Mouse (Mus musculus): Measurements from ENCODE around the gene Gamt. TPM values are rescaled to one million over a fixed set of nuclear protein-coding genes. Genes with fewer than 3 reads are reported as not detected.
A peak's percentile ranks its signal among the peaks of the same experiment; 100 is the strongest.

Gamt gene
- polyA plus RNA-seq, 2 experiments = 74.1 to 90.8 TPM

- no peak for ATAC-seq (ENCODE audit: low FRiP score, low read depth)
- H3K27me3 ChIP-seq (ENCODE audit: control insufficient read depth, insufficient read depth, low read length) = no peaks in the 10 kb centered on the region
- no peak for TF ChIP-seq POLR2A (IDR thresholded peaks at IDR 0.05; ENCODE audit: borderline replicate concordance, extremely low read depth, insufficient read depth, insufficient read length)
- no peak overlapping the region for H3K4me2 ChIP-seq (replicated peaks; ENCODE audit: low read depth, low read length, severe bottlenecking)
- no peak overlapping the region for H3K9ac ChIP-seq (ENCODE audit: low read depth, low read length, severe bottlenecking)
- no peak overlapping the region for H3K27ac ChIP-seq (replicated peaks; ENCODE audit: low read depth, low read length)
- peaks cover 55% of the 10 kb centered on the region for H3K36me3 ChIP-seq (ENCODE audit: control insufficient read depth, insufficient read depth, low read length)
- DNase-seq (ENCODE audit: low spot score) = no peak
- H3K4me1 ChIP-seq (ENCODE audit: control insufficient read depth, insufficient read depth, low read length) = peaks cover 23% of the 10 kb centered on the region
- no peaks in the 10 kb centered on the region for H3K9me3 ChIP-seq (ENCODE audit: control insufficient read depth, low read length)
- H3K4me3 ChIP-seq (replicated peaks; ENCODE audit: low read length) = no peak overlapping the region
- 96% methylated on average over 2 of the region's 2 CpGs for WGBS
These were observed 9.3 kb upstream of the Gamt start for GRCm38 (mm10) chr10:80270099-80270498.

GRCm38 (mm10) chr10:80265149-80265486 lies 4.3 kb upstream of the Gamt start:
- no peak for TF ChIP-seq POLR2A (IDR thresholded peaks at IDR 0.05; ENCODE audit: borderline replicate concordance, extremely low read depth, insufficient read depth, insufficient read length)
- DNase-seq (ENCODE audit: low spot score) = no peak
- no peaks in the 10 kb centered on the region for H3K9me3 ChIP-seq (ENCODE audit: control insufficient read depth, low read length)
- peak overlapping the region; percentile 91 for H3K9ac ChIP-seq (ENCODE audit: low read depth, low read length, severe bottlenecking)
- H3K4me1 ChIP-seq (ENCODE audit: control insufficient read depth, insufficient read depth, low read length) = peaks cover 30% of the 10 kb centered on the region
- H3K4me3 ChIP-seq (replicated peaks; ENCODE audit: low read length) = peak overlapping the region; percentile 76
- ATAC-seq (ENCODE audit: low FRiP score, low read depth) = no peak
- H3K27me3 ChIP-seq (ENCODE audit: control insufficient read depth, insufficient read depth, low read length) = no peaks in the 10 kb centered on the region
- H3K27ac ChIP-seq (replicated peaks; ENCODE audit: low read depth, low read length) = peak overlapping the region; percentile 56
- peak overlapping the region; percentile 86 for H3K4me2 ChIP-seq (replicated peaks; ENCODE audit: low read depth, low read length, severe bottlenecking)
- WGBS = under 1% methylated on average over 18 of the region's 18 CpGs
- peaks cover 20% of the 10 kb centered on the region for H3K36me3 ChIP-seq (ENCODE audit: control insufficient read depth, insufficient read depth, low read length)

- H3K4me3 ChIP-seq (replicated peaks; ENCODE audit: low read length) = peak overlapping the region; percentile 76
- WGBS = 2% methylated on average over 63 of the region's 81 CpGs
- peak overlapping the region; percentile 56 for H3K27ac ChIP-seq (replicated peaks; ENCODE audit: low read depth, low read length)
- 0 out of 2 replicates have a peak, but pooled peaks have one; percentile 65 for TF ChIP-seq POLR2A (IDR thresholded peaks at IDR 0.05; ENCODE audit: borderline replicate concordance, extremely low read depth, insufficient read depth, insufficient read length)
- no peaks in the 10 kb centered on the region for H3K27me3 ChIP-seq (ENCODE audit: control insufficient read depth, insufficient read depth, low read length)
- H3K9ac ChIP-seq (ENCODE audit: low read depth, low read length, severe bottlenecking) = peak overlapping the region; percentile 91
- H3K4me1 ChIP-seq (ENCODE audit: control insufficient read depth, insufficient read depth, low read length) = peaks cover 36% of the 10 kb centered on the region
- peak; percentile 57 for ATAC-seq (ENCODE audit: low FRiP score, low read depth)
- peak; percentile 99 for DNase-seq (ENCODE audit: low spot score)
- H3K36me3 ChIP-seq (ENCODE audit: control insufficient read depth, insufficient read depth, low read length) = peaks cover 17% of the 10 kb centered on the region
- no peaks in the 10 kb centered on the region for H3K9me3 ChIP-seq (ENCODE audit: control insufficient read depth, low read length)
- peak overlapping the region; percentile 86 for H3K4me2 ChIP-seq (replicated peaks; ENCODE audit: low read depth, low read length, severe bottlenecking)
These were observed 3.7 kb upstream of the Gamt start for GRCm38 (mm10) chr10:80264341-80265148.

GRCm38 (mm10) chr10:80262776-80263365 lies 2.1 kb upstream of the Gamt start:
- H3K9ac ChIP-seq (ENCODE audit: low read depth, low read length, severe bottlenecking) = no peak overlapping the region
- H3K9me3 ChIP-seq (ENCODE audit: control insufficient read depth, low read length) = no peaks in the 10 kb centered on the region
- TF ChIP-seq POLR2A (IDR thresholded peaks at IDR 0.05; ENCODE audit: borderline replicate concordance, extremely low read depth, insufficient read depth, insufficient read length) = no peak
- H3K27ac ChIP-seq (replicated peaks; ENCODE audit: low read depth, low read length) = no peak overlapping the region
- WGBS = 93% methylated on average over 10 of the region's 10 CpGs
- H3K27me3 ChIP-seq (ENCODE audit: control insufficient read depth, insufficient read depth, low read length) = no peaks in the 10 kb centered on the region
- ATAC-seq (ENCODE audit: low FRiP score, low read depth) (no peak), DNase-seq (ENCODE audit: low spot score) (no peak)
- peaks cover 35% of the 10 kb centered on the region for H3K4me1 ChIP-seq (ENCODE audit: control insufficient read depth, insufficient read depth, low read length)
- H3K36me3 ChIP-seq (ENCODE audit: control insufficient read depth, insufficient read depth, low read length) = peaks cover 23% of the 10 kb centered on the region
- no peak overlapping the region for H3K4me3 ChIP-seq (replicated peaks; ENCODE audit: low read length)
- no peak overlapping the region for H3K4me2 ChIP-seq (replicated peaks; ENCODE audit: low read depth, low read length, severe bottlenecking)

- Histone ChIP-seq H3K4me1 (ENCODE audit: control insufficient read depth, insufficient read depth, low read length) (peaks cover 28% of the 10 kb centered on the region), H3K27me3 (ENCODE audit: control insufficient read depth, insufficient read depth, low read length) (no peaks in the 10 kb centered on the region), H3K4me3 (replicated peaks; ENCODE audit: low read length) (peak overlapping the region; percentile 53), H3K36me3 (ENCODE audit: control insufficient read depth, insufficient read depth, low read length) (peaks cover 21% of the 10 kb centered on the region), H3K9ac (ENCODE audit: low read depth, low read length, severe bottlenecking) (no peak overlapping the region), H3K9me3 (ENCODE audit: control insufficient read depth, low read length) (no peaks in the 10 kb centered on the region), H3K27ac (replicated peaks; ENCODE audit: low read depth, low read length) (no peak overlapping the region), H3K4me2 (replicated peaks; ENCODE audit: low read depth, low read length, severe bottlenecking) (peak overlapping the region; percentile 90)
- 79% methylated on average over 12 of the region's 12 CpGs for WGBS
- ATAC-seq (ENCODE audit: low FRiP score, low read depth) (no peak), DNase-seq (ENCODE audit: low spot score) (no peak)
- no peak for TF ChIP-seq POLR2A (IDR thresholded peaks at IDR 0.05; ENCODE audit: borderline replicate concordance, extremely low read depth, insufficient read depth, insufficient read length)
These were observed 1.4 kb upstream of the Gamt start for GRCm38 (mm10) chr10:80262169-80262568.

All from limb, embryonic 14.5 days (tissue).